Mouse (Mus musculus) midbrain, embryonic 13.5 days (tissue): Measurements from ENCODE around the gene Ranbp9. TPM values are rescaled to one million over a fixed set of nuclear protein-coding genes. Genes with fewer than 3 reads are reported as not detected.
A peak's percentile ranks its signal among the peaks of the same experiment; 100 is the strongest.

Experiments
- ATAC-seq: fragments of 200-750 bp; cut with Nextera tagmentation; 2 replicates; pipeline ENCODE4 v1.8.0; 2017; ENCODE audit warnings: mild to moderate bottlenecking, moderate TSS enrichment, moderate library complexity
- H3K27ac ChIP-seq: fragments of 300-500 bp; sonication (generic); 2 replicates; pipeline ENCODE4 v1.5.1; 2015; ENCODE audit warnings: inconsistent platforms, mild to moderate bottlenecking, moderate library complexity
- H3K27me3 ChIP-seq: fragments of 300-500 bp; sonication (generic); 2 replicates; pipeline ENCODE4 v1.6.1; 2015; ENCODE audit warnings: mild to moderate bottlenecking, inconsistent platforms
- H3K36me3 ChIP-seq: fragments of 300-500 bp; sonication (generic); 2 replicates; pipeline ENCODE4 v1.6.1; 2015; ENCODE audit warnings: mild to moderate bottlenecking, inconsistent platforms
- H3K4me1 ChIP-seq: fragments of 300-500 bp; sonication (generic); replicated peaks from 2 replicates; pipeline ENCODE4 v1.6.1; 2015; ENCODE audit warnings: inconsistent platforms
- H3K4me2 ChIP-seq: fragments of 300-500 bp; sonication (generic); replicated peaks from 2 replicates; pipeline ENCODE4 v1.6.1; 2015; ENCODE audit warnings: moderate library complexity, mild to moderate bottlenecking, inconsistent platforms
- H3K4me3 ChIP-seq: fragments of 300-500 bp; sonication (generic); replicated peaks from 2 replicates; pipeline ENCODE4 v1.5.1; 2015; ENCODE audit warnings: mild to moderate bottlenecking, inconsistent platforms
- H3K9ac ChIP-seq: fragments of 300-500 bp; sonication (generic); replicated peaks from 2 replicates; pipeline ENCODE4 v1.6.1; 2015; ENCODE audit warnings: mild to moderate bottlenecking, inconsistent platforms
- H3K9me3 ChIP-seq: fragments of 300-500 bp; sonication (generic); 2 replicates; pipeline ENCODE4 v1.6.1; 2016; ENCODE audit warnings: mild to moderate bottlenecking, inconsistent platforms
- WGBS: fragments of 180-500 bp; shearing (Covaris S2); methylation state at CpG from one replicate; pipeline ENCODE4 v1.1.7; 2015; 5-methylcytosine and 5-hydroxymethylcytosine counted together
- polyA plus RNA-seq: library from polyadenylated mRNA; unstranded; fragments of >200 nt; fragmentation: Nextera tagmentation; extraction: Ambion mirVana; gene quantifications from 2 replicates; pipeline ENCODE4 v1.2.1, GENCODE M21; 2015

Ranbp9 gene
- polyA plus RNA-seq, 1 experiment from 2014 or later: 14.4 TPM

DNA sequence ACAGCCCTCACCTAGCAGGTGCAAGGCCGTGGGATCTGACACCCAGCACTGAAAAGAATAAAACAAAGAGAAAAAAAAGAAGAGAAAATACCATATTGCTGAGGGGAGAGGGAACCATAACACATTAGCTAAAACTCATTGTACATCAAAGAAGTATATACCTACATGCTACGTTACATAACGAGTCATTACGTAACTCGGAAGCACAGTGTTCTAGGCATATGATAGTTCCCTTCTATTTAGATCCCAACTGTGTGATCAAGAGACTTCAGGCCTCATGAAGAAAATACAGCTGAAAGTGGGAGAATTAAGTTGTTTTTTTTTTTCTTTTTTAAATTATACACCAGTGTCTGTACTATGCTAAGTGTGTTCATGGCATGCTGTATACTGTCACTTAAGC is 35.0 kb upstream of the Ranbp9 start:
- H3K4me2 ChIP-seq: no peak overlapping the region
- H3K36me3 ChIP-seq: no peaks in the 10 kb centered on the region
- H3K27ac ChIP-seq: no peak overlapping the region
- no peaks in the 10 kb centered on the region for H3K9me3 ChIP-seq
- H3K4me3 ChIP-seq: no peak overlapping the region
- H3K4me1 ChIP-seq: no peaks in the 10 kb centered on the region; the same call in 1 of the 2 replicates
- H3K9ac ChIP-seq: no peak overlapping the region
- ATAC-seq: no peak
- WGBS: 93% methylated on average over 5 of the region's 5 CpGs
- no peaks in the 10 kb centered on the region for H3K27me3 ChIP-seq

GRCm38 (mm10) chr13:43514950-43515358 is 33.9 kb upstream of the Ranbp9 start:
- Histone ChIP-seq H3K27ac (no peak overlapping the region), H3K4me2 (no peak overlapping the region), H3K9ac (no peak overlapping the region), H3K27me3 (no peaks in the 10 kb centered on the region), H3K9me3 (no peaks in the 10 kb centered on the region), H3K4me3 (no peak overlapping the region), H3K36me3 (no peaks in the 10 kb centered on the region), H3K4me1 (no peaks in the 10 kb centered on the region; the same call in 1 of the 2 replicates)
- no peak for ATAC-seq
- 82% methylated on average over 8 of the region's 8 CpGs for WGBS

DNA sequence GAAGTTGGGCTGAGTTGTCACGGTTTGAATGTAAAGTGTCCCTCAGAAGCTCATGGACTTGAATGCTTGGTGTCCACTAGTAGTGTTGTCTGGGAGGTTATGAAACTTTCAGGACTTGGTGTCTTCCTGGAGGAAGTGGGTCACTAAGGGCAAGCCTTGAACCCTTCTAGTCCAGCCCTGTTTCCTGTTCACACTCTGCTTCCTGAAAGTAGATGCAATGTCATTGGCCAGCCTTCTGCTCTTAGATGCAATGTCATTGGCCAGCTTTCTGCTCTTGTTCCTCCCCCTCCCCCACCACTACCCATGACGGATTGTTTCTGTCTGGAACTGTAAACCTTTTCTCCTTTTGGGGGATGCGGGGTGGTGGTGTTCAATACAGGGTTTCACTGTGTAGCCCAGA is 31.7 kb upstream of the Ranbp9 start:
- no peak overlapping the region for H3K4me2 ChIP-seq
- no peaks in the 10 kb centered on the region; the same call in 1 of the 2 replicates for H3K4me1 ChIP-seq
- no peak overlapping the region for H3K4me3 ChIP-seq
- H3K27ac ChIP-seq: no peak overlapping the region
- 83% methylated on average over 3 of the region's 3 CpGs for WGBS
- H3K36me3 ChIP-seq: no peaks in the 10 kb centered on the region
- H3K27me3 ChIP-seq: no peaks in the 10 kb centered on the region
- no peak for ATAC-seq
- no peaks in the 10 kb centered on the region for H3K9me3 ChIP-seq
- no peak overlapping the region for H3K9ac ChIP-seq

- Histone ChIP-seq H3K27me3 (no peaks in the 10 kb centered on the region), H3K4me2 (no peak overlapping the region), H3K27ac (no peak overlapping the region), H3K9ac (no peak overlapping the region), H3K4me3 (no peak overlapping the region), H3K4me1 (peaks cover 14% of the 10 kb centered on the region), H3K9me3 (no peaks in the 10 kb centered on the region), H3K36me3 (no peaks in the 10 kb centered on the region)
- no peak for ATAC-seq
- WGBS: 92% methylated on average over 3 of the region's 3 CpGs
These were observed 24.7 kb upstream of the Ranbp9 start for GRCm38 (mm10) chr13:43505798-43506197.

DNA sequence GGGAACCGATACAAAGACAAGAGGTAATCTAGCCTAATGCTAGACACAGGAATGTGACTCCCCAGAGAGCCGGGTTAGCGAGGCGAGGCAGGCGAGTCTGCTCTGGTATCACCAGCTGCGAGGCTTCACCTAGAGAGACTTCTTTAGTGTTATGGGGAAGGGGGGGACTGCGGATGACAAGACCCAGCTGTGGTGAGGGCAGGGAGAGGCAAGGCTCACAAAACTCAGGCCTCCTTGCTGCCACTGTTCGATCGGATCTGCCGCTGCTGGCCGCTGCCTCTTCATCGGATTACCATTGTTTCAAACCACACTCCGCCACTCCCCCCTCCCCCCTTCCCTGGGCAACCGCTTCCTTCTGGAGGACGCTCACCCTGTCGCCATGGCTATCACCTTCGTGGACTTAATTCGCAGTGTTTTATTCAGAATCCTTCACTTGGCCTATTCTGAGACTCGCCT is 22.3 kb upstream of the Ranbp9 start:
- H3K9me3 ChIP-seq: no peaks in the 10 kb centered on the region
- H3K4me3 ChIP-seq: peak overlapping the region; percentile 27
- peak overlapping the region; percentile 60 for H3K9ac ChIP-seq
- H3K27ac ChIP-seq: peak overlapping the region; percentile 79
- H3K4me2 ChIP-seq: peak overlapping the region; percentile 56
- ATAC-seq: peak; percentile 82
- H3K4me1 ChIP-seq: peaks cover 14% of the 10 kb centered on the region
- no peaks in the 10 kb centered on the region for H3K27me3 ChIP-seq
- H3K36me3 ChIP-seq: no peaks in the 10 kb centered on the region
- under 1% methylated on average over 19 of the region's 19 CpGs for WGBS

- Histone ChIP-seq H3K27ac (no peak overlapping the region), H3K36me3 (no peaks in the 10 kb centered on the region), H3K4me3 (no peak overlapping the region), H3K4me1 (peaks cover 16% of the 10 kb centered on the region), H3K9ac (no peak overlapping the region), H3K27me3 (no peaks in the 10 kb centered on the region), H3K9me3 (no peaks in the 10 kb centered on the region), H3K4me2 (no peak overlapping the region)
- ATAC-seq: no peak
- WGBS: 74% methylated on average over 5 of the region's 5 CpGs
These were observed 20.5 kb upstream of the Ranbp9 start for GRCm38 (mm10) chr13:43501601-43502000.

DNA sequence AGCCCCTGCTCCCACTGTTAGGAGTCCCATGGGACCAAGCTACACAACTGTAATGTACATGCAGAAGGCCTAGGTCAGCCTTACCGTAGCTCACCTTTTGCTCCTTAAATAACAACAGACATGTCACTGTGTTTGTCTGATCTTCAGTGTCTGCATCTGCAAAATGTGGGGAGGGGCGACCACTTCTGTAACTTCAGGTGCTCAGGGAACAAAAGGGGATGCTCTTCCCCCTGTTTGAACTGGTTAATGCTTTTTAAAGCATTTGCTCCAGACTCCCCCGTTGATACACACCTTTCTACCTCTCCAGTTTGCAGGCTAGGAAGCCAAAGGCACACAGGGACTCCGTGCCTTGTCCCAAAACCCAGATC is 19.4 kb upstream of the Ranbp9 start:
- Histone ChIP-seq H3K4me3 (no peak overlapping the region), H3K27ac (no peak overlapping the region), H3K9me3 (no peaks in the 10 kb centered on the region), H3K27me3 (no peaks in the 10 kb centered on the region), H3K36me3 (no peaks in the 10 kb centered on the region), H3K4me1 (peaks cover 16% of the 10 kb centered on the region), H3K4me2 (no peak overlapping the region), H3K9ac (no peak overlapping the region)
- 92% methylated on average over 4 of the region's 4 CpGs for WGBS
- ATAC-seq: no peak

- WGBS: 74% methylated on average over 7 of the region's 7 CpGs
- H3K9me3 ChIP-seq: no peaks in the 10 kb centered on the region
- H3K4me1 ChIP-seq: peaks cover 16% of the 10 kb centered on the region
- no peak overlapping the region for H3K9ac ChIP-seq
- no peak overlapping the region for H3K4me2 ChIP-seq
- H3K4me3 ChIP-seq: no peak overlapping the region
- H3K27ac ChIP-seq: no peak overlapping the region
- no peaks in the 10 kb centered on the region for H3K27me3 ChIP-seq
- ATAC-seq: no peak
- H3K36me3 ChIP-seq: no peaks in the 10 kb centered on the region
These were observed 18.8 kb upstream of the Ranbp9 start for GRCm38 (mm10) chr13:43499731-43500482.

GRCm38 (mm10) chr13:43498849-43499248 is 17.8 kb upstream of the Ranbp9 start:
- no peak overlapping the region for H3K27ac ChIP-seq
- H3K27me3 ChIP-seq: no peaks in the 10 kb centered on the region
- 82% methylated on average over 14 of the region's 14 CpGs for WGBS
- H3K4me3 ChIP-seq: no peak overlapping the region
- H3K4me1 ChIP-seq: peaks cover 12% of the 10 kb centered on the region
- H3K9ac ChIP-seq: no peak overlapping the region
- H3K4me2 ChIP-seq: no peak overlapping the region
- H3K9me3 ChIP-seq: no peaks in the 10 kb centered on the region
- H3K36me3 ChIP-seq: no peaks in the 10 kb centered on the region
- ATAC-seq: no peak

DNA sequence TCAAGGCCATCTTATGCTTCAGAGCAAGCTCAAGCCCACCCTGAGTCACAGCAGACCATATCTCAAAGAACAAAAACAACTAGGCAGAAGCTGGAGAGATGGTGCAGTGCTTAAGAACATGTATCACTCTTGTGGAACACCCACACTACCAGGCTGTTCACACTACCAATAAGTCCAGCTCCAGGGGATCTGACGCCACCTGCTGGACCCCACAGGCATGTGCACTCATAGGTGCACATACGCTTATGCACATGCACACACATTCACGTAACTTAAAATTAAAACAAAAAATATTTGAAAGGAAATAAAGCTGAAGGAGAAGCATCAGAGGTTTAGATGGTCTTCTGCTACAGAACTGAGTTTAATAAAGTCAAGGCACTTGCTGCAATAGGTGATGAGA is 16.7 kb upstream of the Ranbp9 start:
- no peak for ATAC-seq
- Histone ChIP-seq H3K9me3 (no peaks in the 10 kb centered on the region), H3K36me3 (no peaks in the 10 kb centered on the region), H3K4me1 (peaks cover 10% of the 10 kb centered on the region), H3K4me3 (no peak overlapping the region), H3K27ac (no peak overlapping the region), H3K4me2 (no peak overlapping the region), H3K27me3 (no peaks in the 10 kb centered on the region), H3K9ac (no peak overlapping the region)
- 93% methylated on average over 3 of the region's 3 CpGs for WGBS

- Histone ChIP-seq H3K4me2 (no peak overlapping the region), H3K27me3 (no peaks in the 10 kb centered on the region), H3K9me3 (no peaks in the 10 kb centered on the region), H3K4me1 (peaks cover 13% of the 10 kb centered on the region), H3K36me3 (no peaks in the 10 kb centered on the region), H3K4me3 (no peak overlapping the region), H3K27ac (no peak overlapping the region), H3K9ac (no peak overlapping the region)
- ATAC-seq: no peak
- WGBS: 12% methylated on average over 2 of the region's 2 CpGs
These were observed 15.6 kb upstream of the Ranbp9 start for GRCm38 (mm10) chr13:43496660-43497059.

GRCm38 (mm10) chr13:43495645-43496044 is 14.6 kb upstream of the Ranbp9 start:
- Histone ChIP-seq H3K4me3 (no peak overlapping the region), H3K36me3 (no peaks in the 10 kb centered on the region), H3K4me2 (no peak overlapping the region), H3K9ac (no peak overlapping the region), H3K27me3 (no peaks in the 10 kb centered on the region), H3K9me3 (no peaks in the 10 kb centered on the region), H3K27ac (no peak overlapping the region), H3K4me1 (peaks cover 13% of the 10 kb centered on the region)
- no peak for ATAC-seq
- 94% methylated on average over 7 of the region's 7 CpGs for WGBS

DNA sequence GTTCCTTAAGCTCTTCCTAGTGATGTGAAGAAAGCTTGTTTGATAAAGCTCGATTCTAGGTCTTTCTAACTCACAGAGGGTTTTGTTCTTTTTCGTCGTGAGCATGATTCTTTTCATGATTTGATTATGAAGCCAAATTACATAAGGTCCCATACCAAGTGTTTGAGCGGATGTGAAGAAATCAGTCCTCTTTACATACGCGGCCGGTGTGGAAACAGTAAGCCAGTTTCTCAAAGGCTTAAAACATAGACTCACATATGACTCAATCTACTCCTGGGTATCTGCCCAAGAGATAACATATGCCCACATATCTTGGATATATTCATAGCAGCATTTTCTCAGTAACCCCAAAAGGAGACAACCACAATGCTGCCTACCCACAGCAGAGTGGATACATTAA is 12.6 kb upstream of the Ranbp9 start:
- Histone ChIP-seq H3K27me3 (no peaks in the 10 kb centered on the region), H3K36me3 (no peaks in the 10 kb centered on the region), H3K4me1 (peaks cover 13% of the 10 kb centered on the region), H3K9ac (no peak overlapping the region), H3K9me3 (no peaks in the 10 kb centered on the region), H3K4me2 (no peak overlapping the region), H3K27ac (0 out of 2 replicates have a peak overlapping the region, but pooled peaks have one; percentile 19), H3K4me3 (no peak overlapping the region)
- 93% methylated on average over 7 of the region's 7 CpGs for WGBS
- no peak for ATAC-seq
